Mouse (Mus musculus) ES-E14 (cell line): ENCODE data around the gene Tmprss13.

Source experiments
- CHD2 ChIP-seq: IDR thresholded peaks from 2 replicates; pipeline ENCODE4 v1.6.1; 2014; ENCODE audit warnings: mild to moderate bottlenecking, low read depth, low read length, inconsistent platforms
- MAFK ChIP-seq: IDR thresholded peaks from 2 replicates; pipeline ENCODE4 v1.6.1; 2014; ENCODE audit warnings: mild to moderate bottlenecking, low read depth, low read length, inconsistent platforms; ENCODE audit not compliant: insufficient read depth

DNA sequence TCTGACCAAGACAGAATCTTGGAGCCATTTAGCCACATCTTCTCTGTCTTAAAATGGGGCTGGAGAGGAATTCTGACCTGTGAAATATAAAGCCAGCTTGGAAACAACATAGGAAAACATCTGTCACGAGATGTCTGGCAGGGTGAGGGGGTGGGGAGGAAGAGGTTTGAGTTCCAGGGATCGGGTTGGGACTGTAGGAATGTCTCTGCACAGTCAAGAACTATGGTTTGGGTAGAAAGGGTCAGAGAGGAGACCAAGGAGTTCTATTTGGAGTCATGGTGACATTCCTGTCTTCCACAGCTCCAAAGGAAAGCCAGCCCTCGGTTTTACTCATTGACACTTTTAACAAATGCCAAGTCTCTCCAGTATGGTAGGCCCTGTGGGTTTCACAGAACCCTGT is 55.0 kb downstream of the Tmprss13 start:
- TF ChIP-seq MAFK = no peak
- TF ChIP-seq CHD2 = no peak
